Mouse (Mus musculus): ENCODE measurements at regions not wholly inside any gene's neighbourhood (a gene's known extent, or its start where the extent isn't known, plus 50 kb on each side); places are given as distances from the start of the nearest gene placed in this dataset.

- no peak for TF ChIP-seq CTCF (IDR thresholded peaks at IDR 0.05; ENCODE audit: insufficient read depth, low read length)
- no peak for TF ChIP-seq POLR2A (IDR thresholded peaks at IDR 0.05; ENCODE audit: borderline replicate concordance, extremely low read depth, low read depth, low read length)
Measured at GRCm38 (mm10) chr13:69417855-69418478, 115.6 kb upstream of the Nsun2 start.

Measured in lung, adult 2 months (tissue).